Mouse (Mus musculus) lung, postnatal 0 days (tissue): ENCODE measurements around the gene Apol9b. TPM values are rescaled to one million over a fixed set of nuclear protein-coding genes. Genes with fewer than 3 reads are reported as not detected.
"Not testable (repeated sequence)": the region's sequence is repeated elsewhere in the genome, so short reads cannot be mapped to it uniquely, and the experiment has no call there.

Experiments
- ATAC-seq: fragments of 200-750 bp; cut with Nextera tagmentation; 2 replicates; pipeline ENCODE4 v1.8.0; 2017; ENCODE audit warnings: moderate library complexity
- DNase-seq: peaks from one replicate; pipeline ENCODE4 v3.0.0-alpha.2; 2016; ENCODE audit warnings: low spot score
- H3K27ac ChIP-seq: fragments of 300-500 bp; sonication (generic); 2 replicates; pipeline ENCODE4 v1.5.1; 2014; ENCODE audit warnings: antibody characterized with exemption, mild to moderate bottlenecking, low read length, mixed read lengths
- H3K27me3 ChIP-seq: fragments of 300-500 bp; sonication (generic); replicated peaks from 2 replicates; pipeline ENCODE4 v1.6.1; 2014; ENCODE audit warnings: low read length, mixed read lengths; ENCODE audit not compliant: insufficient read depth
- H3K36me3 ChIP-seq: fragments of 300-500 bp; sonication (generic); 2 replicates; pipeline ENCODE4 v1.6.1; 2014; ENCODE audit warnings: low read length, mixed read lengths; ENCODE audit not compliant: insufficient read depth
- H3K4me1 ChIP-seq: fragments of 300-500 bp; sonication (generic); 2 replicates; pipeline ENCODE4 v1.6.1; 2014; ENCODE audit warnings: antibody characterized with exemption, low read depth, low read length, mixed read lengths; ENCODE audit not compliant: insufficient read depth
- H3K4me2 ChIP-seq: fragments of 300-500 bp; sonication (generic); replicated peaks from 2 replicates; pipeline ENCODE4 v1.6.1; 2014; ENCODE audit warnings: low read depth, mild to moderate bottlenecking, low read length, moderate library complexity, mixed read lengths
- H3K4me3 ChIP-seq: fragments of 300-500 bp; sonication (generic); 2 replicates; pipeline ENCODE4 v1.5.1; 2014; ENCODE audit warnings: low read depth, low read length
- H3K9ac ChIP-seq: fragments of 300-500 bp; sonication (generic); replicated peaks from 2 replicates; pipeline ENCODE4 v1.6.1; 2014; ENCODE audit warnings: low read depth, mild to moderate bottlenecking
- H3K9me3 ChIP-seq: fragments of 300-500 bp; sonication (generic); 2 replicates; pipeline ENCODE4 v1.6.1; 2016; ENCODE audit warnings: low read length, mixed read lengths
- CTCF ChIP-seq: IDR thresholded peaks from 2 replicates; pipeline ENCODE4 v1.5.1; 2016; ENCODE audit warnings: antibody characterized with exemption, mild to moderate bottlenecking
- whole genome bisulfite sequencing: fragments of 180-500 bp; shearing (Covaris S2); extraction: QIAGEN DNeasy Blood & Tissue Kit; methylation state at CpG from one replicate; pipeline ENCODE4 v1.1.7; 2014; 5-methylcytosine and 5-hydroxymethylcytosine counted together
- polyA plus RNA-seq: library from polyadenylated mRNA; unstranded; fragments of >200 nt; fragmentation: Nextera tagmentation; extraction: Ambion mirVana; gene quantifications from 2 replicates; pipeline ENCODE4 v1.2.1, GENCODE M21; 2015

Apol9b gene
- 0.14 and 0.31 TPM in 2 replicates for polyA plus RNA-seq

- not testable (repeated sequence) for H3K27me3 ChIP-seq, H3K36me3 ChIP-seq, ATAC-seq
Observed at GRCm38 (mm10) chr15:77728739-77729138, at the start of gene Apol9b. TSS of gene Apol9b (plus strand) at chr15:77729039.

DNA sequence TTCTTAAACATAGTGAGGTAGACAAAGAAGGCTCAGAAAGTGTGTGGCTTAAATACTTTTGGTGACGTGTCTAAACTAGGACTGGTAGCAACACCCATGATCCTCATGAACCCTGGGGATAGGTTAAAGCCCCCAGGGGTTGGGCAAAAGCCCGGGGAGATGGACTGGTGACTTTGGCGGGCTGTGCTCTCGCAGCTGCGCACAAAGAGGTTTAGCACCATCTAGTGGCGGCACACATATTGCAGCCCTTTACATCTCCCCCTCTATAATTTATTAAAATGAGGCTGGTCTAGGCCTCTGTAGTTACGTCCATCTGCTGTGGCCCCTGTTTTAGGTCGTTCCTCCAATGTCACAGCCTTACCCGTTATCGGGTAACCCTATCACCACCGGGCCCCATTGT, 44.9 kb upstream of the Apol9b start:
- not testable (repeated sequence) for H3K4me2 ChIP-seq, H3K4me1 ChIP-seq, H3K9ac ChIP-seq, H3K4me3 ChIP-seq, H3K27ac ChIP-seq, H3K36me3 ChIP-seq, H3K27me3 ChIP-seq, H3K9me3 ChIP-seq, ATAC-seq
- peak; percentile 36 for DNase-seq
- WGBS = 10% methylated on average over 8 of the region's 11 CpGs
- TF ChIP-seq CTCF = peak; percentile 66

More at GRCm38 (mm10) chr15:77728739-77729138, at the start of gene Apol9b:
- H3K4me1 ChIP-seq, H3K4me2 ChIP-seq, H3K27ac ChIP-seq, H3K4me3 ChIP-seq, H3K9me3 ChIP-seq, DNase-seq, H3K9ac ChIP-seq: not testable (repeated sequence)
- 100% methylated on average over 1 of the region's 4 CpGs for WGBS

GRCm38 (mm10) chr15:77691532-77692311, 37.1 kb upstream of the Apol9b start:
- H3K9me3 ChIP-seq, ATAC-seq, H3K9ac ChIP-seq, H3K27ac ChIP-seq, H3K4me1 ChIP-seq, H3K27me3 ChIP-seq, H3K36me3 ChIP-seq: not testable (repeated sequence)
- DNase-seq = peak; percentile 32
- H3K4me3 ChIP-seq = 0 out of 2 replicates have a peak overlapping the region, but pooled peaks have one; percentile 4
- 8% methylated on average over 19 of the region's 20 CpGs for WGBS
- peak overlapping the region; percentile 41 for H3K4me2 ChIP-seq

DNA sequence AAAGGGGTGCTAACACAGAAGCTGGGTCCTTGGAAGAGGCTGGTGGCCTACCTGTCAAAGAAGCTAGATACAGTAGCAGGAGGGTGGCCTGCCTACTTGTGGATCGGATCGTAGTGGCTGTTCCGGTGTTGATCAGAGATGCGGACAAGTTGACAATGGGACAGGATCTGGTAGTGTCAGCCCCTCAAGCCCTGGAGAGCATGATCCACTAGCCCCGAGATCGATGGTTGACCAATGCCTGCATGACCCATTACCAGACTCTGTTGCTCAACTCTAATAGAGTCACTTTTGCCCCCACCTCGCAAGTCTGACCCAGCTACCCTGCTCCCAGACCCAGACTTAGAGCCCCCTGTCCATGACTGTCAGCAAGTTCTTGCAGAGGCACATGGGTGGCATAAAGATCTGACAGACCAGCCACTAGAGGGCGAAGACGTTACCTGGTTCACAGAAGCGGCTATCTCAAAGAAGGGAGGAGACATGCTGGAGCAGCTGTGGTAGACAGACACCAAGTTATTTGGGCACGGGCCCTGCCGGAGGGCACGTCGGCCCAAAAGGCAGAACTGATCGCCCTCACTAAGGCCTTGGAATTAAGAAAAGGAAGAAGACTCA, 34.0 kb upstream of the Apol9b start:
- WGBS = 29% methylated on average over 11 of the region's 15 CpGs
- ATAC-seq, H3K9me3 ChIP-seq, H3K9ac ChIP-seq, H3K27me3 ChIP-seq, H3K36me3 ChIP-seq, H3K4me3 ChIP-seq, H3K4me1 ChIP-seq, H3K4me2 ChIP-seq, H3K27ac ChIP-seq: not testable (repeated sequence)
- peak; percentile 71 for TF ChIP-seq CTCF
- DNase-seq = peak; percentile 18

GRCm38 (mm10) chr15:77698656-77699055, 30.2 kb upstream of the Apol9b start, which contains the start of gene Apol7e:
TSS of gene Apol7e (plus strand) at chr15:77698857.
- not testable (repeated sequence) for ATAC-seq, DNase-seq, H3K9ac ChIP-seq, H3K27me3 ChIP-seq, H3K4me3 ChIP-seq, H3K27ac ChIP-seq, H3K36me3 ChIP-seq, H3K4me1 ChIP-seq, H3K4me2 ChIP-seq, H3K9me3 ChIP-seq
- 75% methylated on average over 4 of the region's 4 CpGs for WGBS

DNA sequence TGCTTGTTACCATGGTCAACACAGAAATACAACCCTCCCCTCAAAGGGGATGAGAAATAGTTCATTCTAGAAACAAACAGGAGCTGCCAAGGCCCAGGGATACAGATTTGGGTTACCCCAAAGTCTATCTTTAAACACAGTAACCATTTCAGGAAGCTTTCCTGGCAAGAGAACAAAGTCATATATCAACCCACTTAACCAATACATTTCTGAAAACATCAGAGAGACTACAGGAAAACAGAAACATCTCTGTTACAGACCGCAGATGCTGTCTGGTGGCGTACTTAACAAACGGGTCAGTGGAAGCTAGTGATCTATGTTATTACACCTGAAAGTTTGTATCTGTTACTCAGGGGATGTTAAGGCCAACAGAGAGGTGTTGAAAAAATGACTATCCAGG, 23.5 kb upstream of the Apol9b start:
- H3K4me2 ChIP-seq, H3K4me3 ChIP-seq, H3K9me3 ChIP-seq, H3K27ac ChIP-seq, H3K9ac ChIP-seq, H3K36me3 ChIP-seq, H3K27me3 ChIP-seq, DNase-seq, ATAC-seq, H3K4me1 ChIP-seq: not testable (repeated sequence)
- 79% methylated on average over 3 of the region's 3 CpGs for WGBS

DNA sequence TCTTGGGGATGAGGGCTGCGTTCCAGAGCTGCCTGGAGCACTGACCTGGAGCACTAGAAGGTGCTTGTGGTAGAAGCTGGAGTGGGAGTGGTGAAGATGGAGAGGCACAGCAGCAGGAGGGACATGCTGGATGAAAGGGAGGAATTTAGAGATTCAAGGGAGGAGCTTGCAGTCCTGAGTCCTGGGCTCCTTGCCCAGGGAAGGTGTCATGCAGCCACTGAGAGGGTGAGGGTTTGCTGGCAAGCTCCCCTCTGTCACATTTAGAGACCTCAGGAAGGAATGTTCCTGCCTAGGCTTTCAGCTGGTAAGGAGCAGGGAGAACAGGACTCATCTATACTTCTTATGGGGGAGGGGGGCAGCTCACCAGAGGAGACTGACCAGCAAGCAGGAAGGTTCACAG, 19.9 kb upstream of the Apol9b start:
- WGBS = no CpG with 5 or more reads among the region's 1 CpGs
- not testable (repeated sequence) for H3K9ac ChIP-seq, H3K4me2 ChIP-seq, H3K36me3 ChIP-seq, H3K4me1 ChIP-seq, H3K27me3 ChIP-seq, H3K27ac ChIP-seq, H3K4me3 ChIP-seq, DNase-seq, H3K9me3 ChIP-seq
- peak; percentile 11; the same call in 1 of the 2 replicates for ATAC-seq

- ATAC-seq = peak; percentile 41; the same call in 1 of the 2 replicates
- peak; percentile 4 for DNase-seq
Observed at GRCm38 (mm10) chr15:77718240-77718639, 10.6 kb upstream of the Apol9b start.

GRCm38 (mm10) chr15:77721509-77721908, 7.3 kb upstream of the Apol9b start:
- DNase-seq, H3K9ac ChIP-seq, H3K4me1 ChIP-seq, ATAC-seq, H3K9me3 ChIP-seq, H3K27me3 ChIP-seq, H3K4me2 ChIP-seq, H3K4me3 ChIP-seq, H3K36me3 ChIP-seq, H3K27ac ChIP-seq: not testable (repeated sequence)
- no CpG with 5 or more reads among the region's 3 CpGs for WGBS

More at GRCm38 (mm10) chr15:77718240-77718639, 10.6 kb upstream of the Apol9b start:
- H3K4me3 ChIP-seq, H3K36me3 ChIP-seq, H3K9me3 ChIP-seq, H3K27me3 ChIP-seq, H3K9ac ChIP-seq, H3K27ac ChIP-seq, H3K4me2 ChIP-seq, H3K4me1 ChIP-seq: not testable (repeated sequence)
- WGBS = 66% methylated on average over 2 of the region's 6 CpGs
